Mouse (Mus musculus): ENCODE measurements around the gene Gga3. TPM values are rescaled to one million over a fixed set of nuclear protein-coding genes. Genes with fewer than 3 reads are reported as not detected.
A peak's percentile ranks its signal among the peaks of the same experiment; 100 is the strongest.
"Not testable (repeated sequence)": the region's sequence is repeated elsewhere in the genome, so short reads cannot be mapped to it uniquely, and the experiment has no call there.

Gga3 gene
- polyA plus RNA-seq (2014; fragmentation: Nextera tagmentation; extraction: Ambion mirVana) = 14.4 and 22.7 TPM in 2 replicates

- H3K4me2 ChIP-seq (replicated peaks; ENCODE audit: low read depth, low read length) = peak within 1 kb of the TSS; percentile 92
- peak; percentile 96 for ATAC-seq (ENCODE audit: low FRiP score, low TSS enrichment)
- under 1% methylated on average over 87 of the region's 93 CpGs for WGBS
- H3K27ac ChIP-seq (ENCODE audit: low read depth, low read length) = peak within 1 kb of the TSS; percentile 91
- H3K4me3 ChIP-seq (ENCODE audit: low read length) = peak within 1 kb of the TSS; percentile 92
- H3K4me1 ChIP-seq (ENCODE audit: control insufficient read depth, insufficient read depth, low read length) = peaks cover 19% of the 10 kb centered on the region
- H3K9me3 ChIP-seq (ENCODE audit: control insufficient read depth, low read length) = no peaks in the 10 kb centered on the region
- H3K36me3 ChIP-seq (ENCODE audit: control insufficient read depth, insufficient read depth, low read length) = peaks cover 36% of the 10 kb centered on the region
- peak within 1 kb of the TSS; percentile 98 for H3K9ac ChIP-seq (ENCODE audit: low read depth, low read length)
- no peaks in the 10 kb centered on the region for H3K27me3 ChIP-seq (ENCODE audit: control insufficient read depth, insufficient read depth, low read length)
Measured at GRCm38 (mm10) chr11:115603476-115604303, at the start of gene Gga3, which contains the start of gene Mrps7. Gga3 (minus strand) TSS chr11:115604051. Mrps7 (plus strand) TSS chr11:115603925.

- H3K4me2 ChIP-seq (replicated peaks; ENCODE audit: low read depth, low read length) = no peak overlapping the region
- H3K9me3 ChIP-seq (ENCODE audit: control insufficient read depth, low read length) = no peaks in the 10 kb centered on the region
- no peaks in the 10 kb centered on the region for H3K4me1 ChIP-seq (ENCODE audit: control insufficient read depth, insufficient read depth, low read length)
- ATAC-seq (ENCODE audit: low FRiP score, low TSS enrichment) = no peak
- 88% methylated on average over 3 of the region's 3 CpGs for WGBS
- H3K4me3 ChIP-seq (ENCODE audit: low read length) = no peak overlapping the region
- H3K27me3 ChIP-seq (ENCODE audit: control insufficient read depth, insufficient read depth, low read length) = no peaks in the 10 kb centered on the region
- peaks cover 42% of the 10 kb centered on the region; the same call in 1 of the 2 replicates for H3K36me3 ChIP-seq (ENCODE audit: control insufficient read depth, insufficient read depth, low read length)
- no peak overlapping the region for H3K9ac ChIP-seq (ENCODE audit: low read depth, low read length)
- H3K27ac ChIP-seq (ENCODE audit: low read depth, low read length) = no peak overlapping the region
Measured at GRCm38 (mm10) chr11:115653194-115653593, 49.3 kb upstream of the Gga3 start.

GRCm38 (mm10) chr11:115651680-115652079 lies 47.8 kb upstream of the Gga3 start:
- H3K4me1 ChIP-seq (ENCODE audit: control insufficient read depth, insufficient read depth, low read length) = no peaks in the 10 kb centered on the region
- no peak overlapping the region for H3K9ac ChIP-seq (ENCODE audit: low read depth, low read length)
- H3K27ac ChIP-seq (ENCODE audit: low read depth, low read length) = no peak overlapping the region
- WGBS = 84% methylated on average over 3 of the region's 3 CpGs
- H3K4me3 ChIP-seq (ENCODE audit: low read length) = no peak overlapping the region
- H3K9me3 ChIP-seq (ENCODE audit: control insufficient read depth, low read length) = no peaks in the 10 kb centered on the region
- H3K36me3 ChIP-seq (ENCODE audit: control insufficient read depth, insufficient read depth, low read length) = peaks cover 42% of the 10 kb centered on the region; the same call in 1 of the 2 replicates
- ATAC-seq (ENCODE audit: low FRiP score, low TSS enrichment) = no peak
- H3K4me2 ChIP-seq (replicated peaks; ENCODE audit: low read depth, low read length) = no peak overlapping the region
- no peaks in the 10 kb centered on the region for H3K27me3 ChIP-seq (ENCODE audit: control insufficient read depth, insufficient read depth, low read length)

GRCm38 (mm10) chr11:115649706-115650105 lies 45.9 kb upstream of the Gga3 start:
- peaks cover 46% of the 10 kb centered on the region; the same call in 1 of the 2 replicates for H3K36me3 ChIP-seq (ENCODE audit: control insufficient read depth, insufficient read depth, low read length)
- no peaks in the 10 kb centered on the region for H3K4me1 ChIP-seq (ENCODE audit: control insufficient read depth, insufficient read depth, low read length)
- H3K9ac ChIP-seq (ENCODE audit: low read depth, low read length) = no peak overlapping the region
- H3K9me3 ChIP-seq (ENCODE audit: control insufficient read depth, low read length) = no peaks in the 10 kb centered on the region
- WGBS = 76% methylated on average over 10 of the region's 10 CpGs
- no peak overlapping the region for H3K27ac ChIP-seq (ENCODE audit: low read depth, low read length)
- no peak for ATAC-seq (ENCODE audit: low FRiP score, low TSS enrichment)
- no peak overlapping the region for H3K4me3 ChIP-seq (ENCODE audit: low read length)
- H3K27me3 ChIP-seq (ENCODE audit: control insufficient read depth, insufficient read depth, low read length) = no peaks in the 10 kb centered on the region
- H3K4me2 ChIP-seq (replicated peaks; ENCODE audit: low read depth, low read length) = no peak overlapping the region

GRCm38 (mm10) chr11:115647459-115647858 lies 43.6 kb upstream of the Gga3 start:
- 51% methylated on average over 6 of the region's 6 CpGs for WGBS
- Histone ChIP-seq H3K9ac (ENCODE audit: low read depth, low read length) (no peak overlapping the region), H3K27me3 (ENCODE audit: control insufficient read depth, insufficient read depth, low read length) (no peaks in the 10 kb centered on the region), H3K36me3 (ENCODE audit: control insufficient read depth, insufficient read depth, low read length) (peaks cover 35% of the 10 kb centered on the region; the same call in 1 of the 2 replicates), H3K27ac (ENCODE audit: low read depth, low read length) (no peak overlapping the region), H3K4me1 (ENCODE audit: control insufficient read depth, insufficient read depth, low read length) (no peaks in the 10 kb centered on the region), H3K4me3 (ENCODE audit: low read length) (no peak overlapping the region), H3K9me3 (ENCODE audit: control insufficient read depth, low read length) (no peaks in the 10 kb centered on the region), H3K4me2 (replicated peaks; ENCODE audit: low read depth, low read length) (no peak overlapping the region)
- ATAC-seq (ENCODE audit: low FRiP score, low TSS enrichment) = no peak

- peaks cover 34% of the 10 kb centered on the region; the same call in 1 of the 2 replicates for H3K36me3 ChIP-seq (ENCODE audit: control insufficient read depth, insufficient read depth, low read length)
Measured at GRCm38 (mm10) chr11:115646439-115646838, 42.6 kb upstream of the Gga3 start.

GRCm38 (mm10) chr11:115645498-115645897 lies 41.6 kb upstream of the Gga3 start:
- H3K27ac ChIP-seq (ENCODE audit: low read depth, low read length); H3K27me3 ChIP-seq (ENCODE audit: control insufficient read depth, insufficient read depth, low read length); H3K4me1 ChIP-seq (ENCODE audit: control insufficient read depth, insufficient read depth, low read length); H3K9me3 ChIP-seq (ENCODE audit: control insufficient read depth, low read length); ATAC-seq (ENCODE audit: low FRiP score, low TSS enrichment); H3K4me3 ChIP-seq (ENCODE audit: low read length); H3K9ac ChIP-seq (ENCODE audit: low read depth, low read length); H3K4me2 ChIP-seq (replicated peaks; ENCODE audit: low read depth, low read length): not testable (repeated sequence)
- 49% methylated on average over 14 of the region's 14 CpGs for WGBS
- H3K36me3 ChIP-seq (ENCODE audit: control insufficient read depth, insufficient read depth, low read length) = peaks cover 31% of the 10 kb centered on the region; the same call in 1 of the 2 replicates

More at GRCm38 (mm10) chr11:115646439-115646838, 42.6 kb upstream of the Gga3 start:
- Histone ChIP-seq H3K27ac (ENCODE audit: low read depth, low read length) (no peak overlapping the region), H3K4me3 (ENCODE audit: low read length) (no peak overlapping the region), H3K4me1 (ENCODE audit: control insufficient read depth, insufficient read depth, low read length) (no peaks in the 10 kb centered on the region), H3K27me3 (ENCODE audit: control insufficient read depth, insufficient read depth, low read length) (no peaks in the 10 kb centered on the region), H3K4me2 (replicated peaks; ENCODE audit: low read depth, low read length) (no peak overlapping the region), H3K9me3 (ENCODE audit: control insufficient read depth, low read length) (no peaks in the 10 kb centered on the region), H3K9ac (ENCODE audit: low read depth, low read length) (no peak overlapping the region)
- ATAC-seq (ENCODE audit: low FRiP score, low TSS enrichment) = no peak
- WGBS = 94% methylated on average over 9 of the region's 9 CpGs

- Histone ChIP-seq H3K4me1 (ENCODE audit: control insufficient read depth, insufficient read depth, low read length) (no peaks in the 10 kb centered on the region), H3K9ac (ENCODE audit: low read depth, low read length) (no peak overlapping the region), H3K4me3 (ENCODE audit: low read length) (no peak overlapping the region), H3K36me3 (ENCODE audit: control insufficient read depth, insufficient read depth, low read length) (peaks cover 24% of the 10 kb centered on the region; the same call in 1 of the 2 replicates), H3K4me2 (replicated peaks; ENCODE audit: low read depth, low read length) (no peak overlapping the region), H3K27me3 (ENCODE audit: control insufficient read depth, insufficient read depth, low read length) (no peaks in the 10 kb centered on the region), H3K9me3 (ENCODE audit: control insufficient read depth, low read length) (no peaks in the 10 kb centered on the region), H3K27ac (ENCODE audit: low read depth, low read length) (no peak overlapping the region)
- ATAC-seq (ENCODE audit: low FRiP score, low TSS enrichment) = no peak
- WGBS = 92% methylated on average over 13 of the region's 13 CpGs
Measured at GRCm38 (mm10) chr11:115644308-115644707, 40.5 kb upstream of the Gga3 start.

- H3K36me3 ChIP-seq (ENCODE audit: control insufficient read depth, insufficient read depth, low read length) = peaks cover 16% of the 10 kb centered on the region; the same call in 1 of the 2 replicates
- H3K4me3 ChIP-seq (ENCODE audit: low read length) = no peak overlapping the region
- H3K4me1 ChIP-seq (ENCODE audit: control insufficient read depth, insufficient read depth, low read length) = no peaks in the 10 kb centered on the region
- no peak overlapping the region for H3K9ac ChIP-seq (ENCODE audit: low read depth, low read length)
- WGBS = 80% methylated on average over 10 of the region's 10 CpGs
- H3K9me3 ChIP-seq (ENCODE audit: control insufficient read depth, low read length) = no peaks in the 10 kb centered on the region
- H3K4me2 ChIP-seq (replicated peaks; ENCODE audit: low read depth, low read length) = no peak overlapping the region
- ATAC-seq (ENCODE audit: low FRiP score, low TSS enrichment) = no peak
- no peaks in the 10 kb centered on the region for H3K27me3 ChIP-seq (ENCODE audit: control insufficient read depth, insufficient read depth, low read length)
- H3K27ac ChIP-seq (ENCODE audit: low read depth, low read length) = no peak overlapping the region
Measured at GRCm38 (mm10) chr11:115643265-115643664, 39.4 kb upstream of the Gga3 start.
